Mouse (Mus musculus) C2C12 (cell line): ENCODE measurements around the gene Cand1.

Experiments
- CTCF ChIP-seq: IDR thresholded peaks from one replicate; pipeline ENCODE4 v1.5.1; 2011; ENCODE audit not compliant: control insufficient read depth, insufficient read depth, insufficient read length
- MYOD1 ChIP-seq: IDR thresholded peaks from one replicate; pipeline ENCODE4 v1.6.1; 2011; ENCODE audit warnings: low read depth; ENCODE audit not compliant: control insufficient read depth, insufficient read length
- MYOG ChIP-seq: IDR thresholded peaks from one replicate; pipeline ENCODE4 v1.6.1; 2011; ENCODE audit not compliant: control insufficient read depth, insufficient read length; ENCODE audit errors: extremely low read depth

- TF ChIP-seq CTCF (no peak), MYOG (no peak), MYOD1 (no peak)
Observed at GRCm38 (mm10) chr10:119272005-119272404, 32.1 kb upstream of the Cand1 start.
